14 mouse cellular contexts compared by ENCODE assay signal in the genomic region with DNA sequence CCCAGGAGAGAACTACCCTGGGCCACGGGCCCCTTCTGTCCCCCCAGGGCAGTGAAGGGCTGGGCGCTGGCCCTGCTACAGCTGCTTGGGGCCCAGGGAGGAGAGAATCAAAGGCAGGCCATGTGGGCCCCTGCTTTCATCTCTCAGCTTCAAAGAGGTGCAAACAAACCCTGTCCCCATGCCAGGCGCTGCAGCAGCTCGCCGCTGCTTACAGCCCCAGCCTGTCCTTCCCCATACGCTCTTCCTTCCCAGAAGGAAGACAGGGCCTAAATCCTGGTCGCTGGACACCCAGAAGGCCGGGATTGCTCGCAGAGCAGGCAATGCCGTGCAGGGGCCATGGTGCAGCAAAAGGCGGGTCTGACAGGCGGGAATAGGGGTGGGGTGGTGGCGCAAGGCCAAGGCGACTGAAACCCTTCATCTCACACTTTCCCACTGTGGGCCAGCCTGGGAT. TPM values are rescaled to one million over a fixed set of nuclear protein-coding genes. Genes with fewer than 3 reads are reported as not detected.
DNase-seq lines count a peak whose midpoint lies in the region; ATAC-seq lines count a peak whose summit lies in the region.
"Had no signal": no experiment of that assay in that cellular context is flagged by ENCODE, and none has a peak within 500 bp of the region (broad histone marks: within the 10 kb centered on the region; RNA-seq: fewer than 3 reads in every experiment).

No protein-coding gene starts in this region.

- peaks cover 11% of the 10 kb centered on the region for H3K27me3 ChIP-seq in heart, embryonic 11.5 days (ENCODE audit: control insufficient read depth, insufficient read depth, low read length)
- no peaks in the 10 kb centered on the region for H3K27me3 ChIP-seq in lung, embryonic 16.5 days (ENCODE audit: control insufficient read depth, insufficient read depth, low read depth, low read length)
- H3K27me3 ChIP-seq in embryonic facial prominence, embryonic 15.5 days: no peaks in the 10 kb centered on the region
- H3K27me3 ChIP-seq in limb, embryonic 13.5 days: peaks cover 30% of the 10 kb centered on the region
- H3K27me3 ChIP-seq in liver, embryonic 11.5 days (replicated peaks; ENCODE audit: control insufficient read depth, insufficient read depth, low read length): peaks cover 18% of the 10 kb centered on the region

- peak overlapping the region; percentile 27 for H3K4me2 ChIP-seq in heart, embryonic 11.5 days
- H3K4me2 ChIP-seq in lung, embryonic 16.5 days (ENCODE audit: low read depth, low read length): peak overlapping the region; percentile 0; the same call in 1 of the 2 replicates
- no peak overlapping the region for H3K4me2 ChIP-seq in embryonic facial prominence, embryonic 15.5 days (replicated peaks)
- peak overlapping the region; percentile 3; the same call in 1 of the 2 replicates for H3K4me2 ChIP-seq in limb, embryonic 13.5 days (replicated peaks)
- H3K4me2 ChIP-seq in liver, embryonic 11.5 days: no peak overlapping the region
- H3K4me2 ChIP-seq: hindbrain, embryonic 15.5 days; liver, embryonic 15.5 days had no signal

- H3K27ac ChIP-seq in heart, embryonic 11.5 days (ENCODE audit: low read depth, low read length): peak overlapping the region; percentile 5; the same call in 1 of the 2 replicates
- H3K27ac ChIP-seq in lung, embryonic 16.5 days (ENCODE audit: low read length): peak overlapping the region; percentile 30; the same call in 1 of the 2 replicates
- peak overlapping the region; percentile 29; the same call in 1 of the 2 replicates for H3K27ac ChIP-seq in embryonic facial prominence, embryonic 15.5 days (replicated peaks)
- H3K27ac ChIP-seq in limb, embryonic 13.5 days: no peak overlapping the region; the same call in 1 of the 2 replicates
- no peak overlapping the region for H3K27ac ChIP-seq in liver, embryonic 11.5 days (ENCODE audit: low read depth, low read length)
- H3K27ac ChIP-seq: hindbrain, embryonic 15.5 days; liver, embryonic 15.5 days had no signal

- no peaks in the 10 kb centered on the region for H3K36me3 ChIP-seq in heart, embryonic 11.5 days (ENCODE audit: control insufficient read depth, insufficient read depth, low read length)
- H3K36me3 ChIP-seq in lung, embryonic 16.5 days (ENCODE audit: control insufficient read depth, insufficient read depth, low read length): no peaks in the 10 kb centered on the region
- H3K36me3 ChIP-seq in embryonic facial prominence, embryonic 15.5 days: no peaks in the 10 kb centered on the region
- H3K36me3 ChIP-seq in limb, embryonic 13.5 days: no peaks in the 10 kb centered on the region
- H3K36me3 ChIP-seq in liver, embryonic 11.5 days (ENCODE audit: control insufficient read depth, insufficient read depth, low read length): no peaks in the 10 kb centered on the region
- H3K36me3 ChIP-seq: hindbrain, embryonic 15.5 days; liver, embryonic 15.5 days had no signal

- H3K9ac ChIP-seq in heart, embryonic 11.5 days (ENCODE audit: low read depth, low read length): 0 out of 2 replicates have a peak overlapping the region, but pooled peaks have one; percentile 12
- peak overlapping the region; percentile 49; the same call in 1 of the 2 replicates for H3K9ac ChIP-seq in lung, embryonic 16.5 days (ENCODE audit: low read length)
- no peak overlapping the region for H3K9ac ChIP-seq in embryonic facial prominence, embryonic 15.5 days
- H3K9ac ChIP-seq in limb, embryonic 13.5 days: peak overlapping the region; percentile 15; the same call in 1 of the 2 replicates
- no peak overlapping the region; the same call in 1 of the 2 replicates for H3K9ac ChIP-seq in liver, embryonic 11.5 days (ENCODE audit: low read depth, low read length)
- H3K9ac ChIP-seq: hindbrain, embryonic 15.5 days; liver, embryonic 15.5 days had no signal

- H3K9me3 ChIP-seq in heart, embryonic 11.5 days (replicated peaks; ENCODE audit: control insufficient read depth, low read length): no peaks in the 10 kb centered on the region
- no peaks in the 10 kb centered on the region for H3K9me3 ChIP-seq in lung, embryonic 16.5 days (ENCODE audit: control insufficient read depth, low read length)
- no peaks in the 10 kb centered on the region for H3K9me3 ChIP-seq in embryonic facial prominence, embryonic 15.5 days (replicated peaks)
- H3K9me3 ChIP-seq in limb, embryonic 13.5 days: no peaks in the 10 kb centered on the region
- no peaks in the 10 kb centered on the region for H3K9me3 ChIP-seq in liver, embryonic 11.5 days (ENCODE audit: control insufficient read depth, low read length)
- H3K9me3 ChIP-seq: hindbrain, embryonic 15.5 days; liver, embryonic 15.5 days had no signal

- H3K4me1 ChIP-seq in heart, embryonic 11.5 days (ENCODE audit: control insufficient read depth, insufficient read depth, low read length): peaks cover 19% of the 10 kb centered on the region
- peaks cover 15% of the 10 kb centered on the region for H3K4me1 ChIP-seq in lung, embryonic 16.5 days (replicated peaks; ENCODE audit: control insufficient read depth, insufficient read depth, low read length)
- peaks cover 46% of the 10 kb centered on the region for H3K4me1 ChIP-seq in embryonic facial prominence, embryonic 15.5 days
- H3K4me1 ChIP-seq in limb, embryonic 13.5 days: peaks cover 67% of the 10 kb centered on the region
- peaks cover 9% of the 10 kb centered on the region for H3K4me1 ChIP-seq in liver, embryonic 11.5 days (replicated peaks; ENCODE audit: control insufficient read depth, insufficient read depth, low read length)
- H3K4me1 ChIP-seq: hindbrain, embryonic 15.5 days had no signal

- ATAC-seq in heart, embryonic 11.5 days (replicated peaks; ENCODE audit: insufficient number of reproducible peaks, low FRiP score, low TSS enrichment): no peak
- peak; percentile 77 for ATAC-seq in lung, embryonic 16.5 days (ENCODE audit: low read depth)
- ATAC-seq in embryonic facial prominence, embryonic 15.5 days (ENCODE audit: insufficient number of reproducible peaks, low FRiP score, low TSS enrichment, low read depth): no peak
- ATAC-seq in limb, embryonic 13.5 days (ENCODE audit: low FRiP score, low read depth): no peak
- ATAC-seq in liver, embryonic 11.5 days (replicated peaks; ENCODE audit: low FRiP score): no peak

- DNase-seq in heart, adult 18-20 months: no peak
- no peak for DNase-seq in lung, adult 18-20 months
- DNase-seq in frontal cortex, postnatal 14 days (ENCODE audit: low spot score in 2 of 2): no peak
- DNase-seq in liver, embryonic 11.5 days (ENCODE audit: low spot score): no peak
- DNase-seq: right cerebral cortex, postnatal 25 days; thymus, postnatal 25 days had no signal

- H3K4me3 ChIP-seq in heart, embryonic 11.5 days (ENCODE audit: low read depth, low read length): no peak overlapping the region
- H3K4me3 ChIP-seq in lung, embryonic 16.5 days (ENCODE audit: low read length): no peak overlapping the region
- no peak overlapping the region for H3K4me3 ChIP-seq in embryonic facial prominence, embryonic 15.5 days (replicated peaks)
- no peak overlapping the region for H3K4me3 ChIP-seq in limb, embryonic 13.5 days
- no peak overlapping the region for H3K4me3 ChIP-seq in liver, embryonic 11.5 days (ENCODE audit: low read depth, low read length)
- H3K4me3 ChIP-seq: hindbrain, embryonic 15.5 days; liver, embryonic 15.5 days; myocyte had no signal

- 25% methylated on average over 14 of the region's 14 CpGs for WGBS in heart, embryonic 11.5 days (ENCODE audit: insufficient replicate concordance)
- 13% methylated on average over 14 of the region's 14 CpGs for WGBS in lung, embryonic 16.5 days
- WGBS in embryonic facial prominence, embryonic 15.5 days: 30% methylated on average over 14 of the region's 14 CpGs
- 17% methylated on average over 14 of the region's 14 CpGs for WGBS in limb, embryonic 13.5 days
- WGBS in liver, embryonic 11.5 days: 45% methylated on average over 14 of the region's 14 CpGs

RNA-seq across cellular contexts. Expression of a gene that starts 43.4 kb away (rescaled TPM):
- 0.19 and 0.27 TPM in 2 replicates for polyA plus RNA-seq in heart, embryonic 11.5 days (2014; fragmentation: Nextera tagmentation; extraction: Ambion mirVana)
- 1 to 10 TPM; 5.8 to 6.1 TPM for total RNA-seq in heart, adult 18-20 months (2021)
- not detected in 2 replicates for polyA plus RNA-seq in lung, embryonic 16.5 days (2015; fragmentation: Nextera tagmentation; extraction: Ambion mirVana)
- polyA plus RNA-seq in embryonic facial prominence, embryonic 15.5 days (2015; fragmentation: Nextera tagmentation; extraction: Ambion mirVana): not detected in 2 replicates
- not detected in 2 replicates for polyA plus RNA-seq in limb, embryonic 13.5 days (2015; fragmentation: Nextera tagmentation; extraction: Ambion mirVana)
- polyA plus RNA-seq in liver, embryonic 11.5 days (2014; fragmentation: Nextera tagmentation; extraction: Ambion mirVana): not detected in 2 replicates
- total RNA-seq: layer of hippocampus, adult 8-10 months had no signal
- polyA plus RNA-seq: hindbrain, embryonic 15.5 days; liver, embryonic 15.5 days had no signal

RNA-seq across cellular contexts. Expression of a gene that starts 59.7 kb away (rescaled TPM):
- 118 and 135 TPM in 2 replicates for polyA plus RNA-seq in heart, embryonic 11.5 days (2014; fragmentation: Nextera tagmentation; extraction: Ambion mirVana)
- 100 to 1,000 TPM; 125 to 126 TPM for total RNA-seq in heart, adult 18-20 months (2021)
- 320 and 367 TPM in 2 replicates for polyA plus RNA-seq in lung, embryonic 16.5 days (2015; fragmentation: Nextera tagmentation; extraction: Ambion mirVana)
- 282 and 285 TPM in 2 replicates for polyA plus RNA-seq in embryonic facial prominence, embryonic 15.5 days (2015; fragmentation: Nextera tagmentation; extraction: Ambion mirVana)
- 346 and 363 TPM in 2 replicates for polyA plus RNA-seq in limb, embryonic 13.5 days (2015; fragmentation: Nextera tagmentation; extraction: Ambion mirVana)
- 226 and 230 TPM in 2 replicates for polyA plus RNA-seq in liver, embryonic 11.5 days (2014; fragmentation: Nextera tagmentation; extraction: Ambion mirVana)

Comparison
In these comparisons a context has a peak if more than half of its experiments do, and no peak if none do; other contexts are left out.
1. H3K27ac ChIP-seq: peak in heart, embryonic 11.5 days (single experiment), lung, embryonic 16.5 days (single experiment) and embryonic facial prominence, embryonic 15.5 days (single experiment); none in limb, embryonic 13.5 days (single experiment) and liver, embryonic 11.5 days (single experiment).
2. H3K4me2 ChIP-seq: peak in heart, embryonic 11.5 days (single experiment), lung, embryonic 16.5 days (single experiment) and limb, embryonic 13.5 days (single experiment); none in embryonic facial prominence, embryonic 15.5 days (single experiment) and liver, embryonic 11.5 days (single experiment).
3. H3K9ac ChIP-seq: peak in heart, embryonic 11.5 days (single experiment), lung, embryonic 16.5 days (single experiment) and limb, embryonic 13.5 days (single experiment); none in embryonic facial prominence, embryonic 15.5 days (single experiment) and liver, embryonic 11.5 days (single experiment).